Mouse (Mus musculus) lung, embryonic 16.5 days (tissue): ENCODE data around the gene Des. TPM values are rescaled to one million over a fixed set of nuclear protein-coding genes. Genes with fewer than 3 reads are reported as not detected.

Experiments
- ATAC-seq: fragments of 200-750 bp; cut with Nextera tagmentation; 2 replicates; pipeline ENCODE4 v1.8.0; 2017; ENCODE audit warnings: low read depth, mild to moderate bottlenecking, moderate library complexity
- H3K27ac ChIP-seq: fragments of 300-500 bp; sonication (generic); 2 replicates; pipeline ENCODE4 v1.5.1; 2014; ENCODE audit warnings: mild to moderate bottlenecking, control low read depth, low read length
- H3K27me3 ChIP-seq: fragments of 300-500 bp; sonication (generic); 2 replicates; pipeline ENCODE4 v1.6.1; 2014; ENCODE audit warnings: low read depth, low read length, mixed read lengths; ENCODE audit not compliant: control insufficient read depth, insufficient read depth
- H3K36me3 ChIP-seq: fragments of 300-500 bp; sonication (generic); 2 replicates; pipeline ENCODE4 v1.6.1; 2014; ENCODE audit warnings: low read length; ENCODE audit not compliant: control insufficient read depth, insufficient read depth
- H3K4me1 ChIP-seq: fragments of 300-500 bp; sonication (generic); replicated peaks from 2 replicates; pipeline ENCODE4 v1.6.1; 2014; ENCODE audit warnings: low read length, mixed read lengths; ENCODE audit not compliant: control insufficient read depth, insufficient read depth
- H3K4me2 ChIP-seq: fragments of 300-500 bp; sonication (generic); 2 replicates; pipeline ENCODE4 v1.6.1; 2014; ENCODE audit warnings: low read depth, low read length, control low read depth
- H3K4me3 ChIP-seq: fragments of 300-500 bp; sonication (generic); 2 replicates; pipeline ENCODE4 v1.5.1; 2014; ENCODE audit warnings: mild to moderate bottlenecking, low read length, control low read depth
- H3K9ac ChIP-seq: fragments of 300-500 bp; sonication (generic); 2 replicates; pipeline ENCODE4 v1.6.1; 2014; ENCODE audit warnings: low read length, control low read depth
- H3K9me3 ChIP-seq: fragments of 300-500 bp; sonication (generic); 2 replicates; pipeline ENCODE4 v1.6.1; 2016; ENCODE audit warnings: low read length; ENCODE audit not compliant: control insufficient read depth
- WGBS: fragments of 180-500 bp; shearing (Covaris S2); extraction: QIAGEN DNeasy Blood & Tissue Kit; methylation state at CpG from one replicate; pipeline ENCODE4 v1.1.7; 2014; 5-methylcytosine and 5-hydroxymethylcytosine counted together
- polyA plus RNA-seq: library from polyadenylated mRNA; unstranded; fragments of >200 nt; fragmentation: Nextera tagmentation; extraction: Ambion mirVana; gene quantifications from 2 replicates; pipeline ENCODE4 v1.2.1, GENCODE M21; 2015

The Des gene
- polyA plus RNA-seq = 57.1 and 64.0 TPM in 2 replicates

- 3% methylated on average over 80 of the region's 80 CpGs for WGBS
- H3K4me2 ChIP-seq = peak within 1 kb of the TSS; percentile 69
- peaks cover 20% of the 10 kb centered on the region for H3K27me3 ChIP-seq
- H3K4me3 ChIP-seq = peak within 1 kb of the TSS; percentile 52
- H3K9me3 ChIP-seq = no peaks in the 10 kb centered on the region
- H3K36me3 ChIP-seq = no peaks in the 10 kb centered on the region
- peak within 1 kb of the TSS; percentile 67 for H3K9ac ChIP-seq
- peak within 1 kb of the TSS; percentile 44 for H3K27ac ChIP-seq
- ATAC-seq = peak; percentile 86
- H3K4me1 ChIP-seq = peaks cover 7% of the 10 kb centered on the region
Observed at GRCm38 (mm10) chr1:75360112-75361031, at the start of gene Des. Des (plus strand) TSS chr1:75360329.

GRCm38 (mm10) chr1:75311694-75312093 is 48.4 kb upstream of the Des start:
- ATAC-seq = no peak
- no peak overlapping the region for H3K4me2 ChIP-seq

GRCm38 (mm10) chr1:75315011-75315410 is 45.1 kb upstream of the Des start:
- peaks cover 30% of the 10 kb centered on the region for H3K36me3 ChIP-seq
- no peak for ATAC-seq

More at GRCm38 (mm10) chr1:75311694-75312093, 48.4 kb upstream of the Des start:
- peaks cover 7% of the 10 kb centered on the region; the same call in 1 of the 2 replicates for H3K4me1 ChIP-seq
- no peaks in the 10 kb centered on the region for H3K27me3 ChIP-seq
- no peaks in the 10 kb centered on the region for H3K9me3 ChIP-seq
- peaks cover 49% of the 10 kb centered on the region for H3K36me3 ChIP-seq
- no peak overlapping the region for H3K27ac ChIP-seq
- WGBS = 95% methylated on average over 6 of the region's 6 CpGs
- no peak overlapping the region for H3K4me3 ChIP-seq
- no peak overlapping the region for H3K9ac ChIP-seq

GRCm38 (mm10) chr1:75315456-75316365 is 44.4 kb upstream of the Des start:
- Histone ChIP-seq H3K9me3 (no peaks in the 10 kb centered on the region), H3K27me3 (no peaks in the 10 kb centered on the region), H3K9ac (peak overlapping the region; percentile 85), H3K27ac (no peak overlapping the region), H3K36me3 (peaks cover 26% of the 10 kb centered on the region), H3K4me3 (peak overlapping the region; percentile 86), H3K4me1 (peaks cover 12% of the 10 kb centered on the region; the same call in 1 of the 2 replicates), H3K4me2 (peak overlapping the region; percentile 92)
- no peak for ATAC-seq
- WGBS = 80% methylated on average over 29 of the region's 29 CpGs

More at GRCm38 (mm10) chr1:75315011-75315410, 45.1 kb upstream of the Des start:
- H3K4me3 ChIP-seq = no peak overlapping the region
- H3K9me3 ChIP-seq = no peaks in the 10 kb centered on the region
- 91% methylated on average over 6 of the region's 6 CpGs for WGBS
- no peak overlapping the region for H3K27ac ChIP-seq
- no peaks in the 10 kb centered on the region for H3K27me3 ChIP-seq
- H3K4me1 ChIP-seq = peaks cover 12% of the 10 kb centered on the region; the same call in 1 of the 2 replicates
- H3K4me2 ChIP-seq = no peak overlapping the region
- H3K9ac ChIP-seq = no peak overlapping the region

- Histone ChIP-seq H3K4me3 (peak overlapping the region; percentile 86), H3K9me3 (no peaks in the 10 kb centered on the region), H3K9ac (peak overlapping the region; percentile 85), H3K4me2 (peak overlapping the region; percentile 92), H3K27ac (peak overlapping the region; percentile 98), H3K4me1 (peaks cover 12% of the 10 kb centered on the region; the same call in 1 of the 2 replicates), H3K27me3 (no peaks in the 10 kb centered on the region), H3K36me3 (peaks cover 14% of the 10 kb centered on the region)
- WGBS = 0% methylated on average over 20 of the region's 20 CpGs
- peak; percentile 47 for ATAC-seq
Observed at GRCm38 (mm10) chr1:75316861-75317240, 43.3 kb upstream of the Des start.

GRCm38 (mm10) chr1:75317241-75318201 is 42.6 kb upstream of the Des start, which contains the start of gene Dnpep:
Dnpep (minus strand) TSS chr1:75317990.
- WGBS = under 1% methylated on average over 79 of the region's 92 CpGs
- Histone ChIP-seq H3K4me3 (peak within 1 kb of the TSS; percentile 86), H3K9ac (peak within 1 kb of the TSS; percentile 85), H3K36me3 (peaks cover 8% of the 10 kb centered on the region), H3K4me2 (peak within 1 kb of the TSS; percentile 92), H3K9me3 (no peaks in the 10 kb centered on the region), H3K27ac (peak within 1 kb of the TSS; percentile 98), H3K27me3 (no peaks in the 10 kb centered on the region), H3K4me1 (peaks cover 12% of the 10 kb centered on the region; the same call in 1 of the 2 replicates)
- ATAC-seq = peak; percentile 96

GRCm38 (mm10) chr1:75318301-75318700 is 41.8 kb upstream of the Des start:
- ATAC-seq = no peak
- H3K27ac ChIP-seq = peak overlapping the region; percentile 12
- 63% methylated on average over 3 of the region's 3 CpGs for WGBS
- peak overlapping the region; percentile 44 for H3K4me2 ChIP-seq
- peak overlapping the region; percentile 54; the same call in 1 of the 2 replicates for H3K9ac ChIP-seq
- H3K27me3 ChIP-seq = no peaks in the 10 kb centered on the region
- H3K4me3 ChIP-seq = peak overlapping the region; percentile 32
- peaks cover 12% of the 10 kb centered on the region; the same call in 1 of the 2 replicates for H3K4me1 ChIP-seq
- H3K36me3 ChIP-seq = peaks cover 6% of the 10 kb centered on the region; the same call in 1 of the 2 replicates
- H3K9me3 ChIP-seq = no peaks in the 10 kb centered on the region

- 79% methylated on average over 4 of the region's 4 CpGs for WGBS
- no peak overlapping the region for H3K9ac ChIP-seq
Observed at GRCm38 (mm10) chr1:75318736-75319135, 41.4 kb upstream of the Des start.

More at GRCm38 (mm10) chr1:75318736-75319135, 41.4 kb upstream of the Des start:
- no peaks in the 10 kb centered on the region for H3K9me3 ChIP-seq
- peaks cover 12% of the 10 kb centered on the region; the same call in 1 of the 2 replicates for H3K4me1 ChIP-seq
- no peak overlapping the region for H3K4me2 ChIP-seq
- H3K27me3 ChIP-seq = no peaks in the 10 kb centered on the region
- no peak for ATAC-seq
- H3K27ac ChIP-seq = no peak overlapping the region
- H3K4me3 ChIP-seq = no peak overlapping the region
- H3K36me3 ChIP-seq = peaks cover 5% of the 10 kb centered on the region; the same call in 1 of the 2 replicates
